Mouse (Mus musculus) liver, adult 2 months (tissue): ENCODE measurements around the gene Rpap3.

Experiments used
- CTCF ChIP-seq: fragments of 200-500 bp; IDR thresholded peaks from 2 replicates; pipeline ENCODE4 v1.5.1; 2011; ENCODE audit warnings: low read depth, low read length, control low read depth
- POLR2A ChIP-seq: fragments of 200-500 bp; IDR thresholded peaks from 2 replicates; pipeline ENCODE4 v1.6.1; 2011; ENCODE audit warnings: low read length, control low read depth; ENCODE audit not compliant: insufficient read depth; ENCODE audit errors: extremely low read depth

DNA sequence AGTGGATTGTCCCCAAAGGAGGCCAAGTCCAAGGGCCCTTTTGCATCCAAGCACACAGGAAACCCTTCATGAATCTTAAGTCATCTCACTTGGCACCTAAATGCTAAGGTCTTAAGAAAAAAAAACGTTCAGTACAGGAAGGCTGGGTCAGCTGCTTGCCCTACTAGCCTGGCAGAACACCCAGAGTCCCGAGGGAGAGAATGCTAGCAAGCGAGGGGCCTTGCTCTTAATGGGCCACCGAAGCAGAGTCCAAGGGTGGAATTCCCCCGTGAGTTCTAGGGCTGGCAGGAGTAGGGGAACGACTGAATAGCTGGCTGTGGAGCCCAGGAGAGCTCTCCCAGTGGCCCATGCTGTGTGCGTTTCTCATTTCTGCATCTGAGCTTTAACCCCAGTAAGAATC, 23.2 kb upstream of the Rpap3 start:
- TF ChIP-seq CTCF (no peak), POLR2A (no peak)
